Mouse (Mus musculus): ENCODE data around the gene Glo1.
"Not testable (repeated sequence)": the region's sequence is repeated elsewhere in the genome, so short reads cannot be mapped to it uniquely, and the experiment has no call there.

Glo1 gene

DNA sequence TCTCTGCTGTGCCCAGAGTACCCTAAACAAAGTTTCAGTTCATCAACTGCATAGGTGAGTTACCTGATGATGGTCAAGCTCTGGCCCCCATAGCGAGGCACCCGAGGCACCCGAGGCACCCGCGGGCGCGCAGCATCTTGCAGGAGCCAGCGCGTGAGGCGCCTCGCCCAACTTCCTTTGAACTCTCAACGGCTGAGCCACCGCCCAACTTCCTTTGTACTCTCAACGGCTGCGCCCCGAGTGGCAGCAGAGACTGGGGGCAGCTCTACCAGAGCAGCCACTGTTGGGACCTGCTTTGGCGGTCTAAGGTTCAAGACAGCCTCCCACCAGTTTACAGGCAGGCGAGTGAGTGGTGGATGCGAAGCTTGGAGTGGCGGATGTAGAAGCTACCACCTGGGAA is at the start of gene Glo1:
Gene Glo1, minus strand, starts transcription at position 153 of the 400 bp plus-strand sequence.
- not testable (repeated sequence) for DNase-seq

DNA sequence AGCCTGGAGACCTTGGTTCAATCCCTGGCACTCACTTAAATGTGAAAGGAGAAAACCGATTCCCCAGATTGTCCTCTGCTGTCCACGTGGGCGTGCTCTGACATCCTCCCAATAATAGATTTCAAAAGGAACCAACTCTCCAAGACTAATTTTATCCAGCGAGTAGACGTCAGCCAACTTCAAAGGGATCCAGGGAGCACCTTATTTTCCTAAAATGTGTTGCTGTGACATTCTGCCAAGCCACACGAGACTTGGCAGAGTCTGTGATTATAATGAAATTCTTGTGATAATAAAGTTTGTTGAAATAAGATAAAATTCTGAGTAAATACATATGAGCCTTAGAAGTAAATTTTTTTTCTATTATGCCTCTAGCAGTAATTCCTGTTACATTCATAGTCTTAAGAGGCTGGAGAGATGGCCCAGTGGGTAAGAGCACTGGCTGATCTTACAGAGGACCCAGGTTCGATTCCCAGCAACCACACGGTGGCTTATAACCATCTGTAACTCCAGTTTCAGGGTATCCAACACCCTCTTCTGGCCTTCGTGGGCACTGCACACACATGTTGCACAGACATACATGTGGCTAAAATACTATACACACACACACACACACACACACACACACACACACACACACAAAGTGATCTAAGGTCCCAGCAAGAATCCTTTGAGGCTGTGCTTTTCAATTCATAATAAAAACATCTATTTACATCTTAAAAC is 48.5 kb upstream of the Glo1 start:
- no peak for DNase-seq

DNA sequence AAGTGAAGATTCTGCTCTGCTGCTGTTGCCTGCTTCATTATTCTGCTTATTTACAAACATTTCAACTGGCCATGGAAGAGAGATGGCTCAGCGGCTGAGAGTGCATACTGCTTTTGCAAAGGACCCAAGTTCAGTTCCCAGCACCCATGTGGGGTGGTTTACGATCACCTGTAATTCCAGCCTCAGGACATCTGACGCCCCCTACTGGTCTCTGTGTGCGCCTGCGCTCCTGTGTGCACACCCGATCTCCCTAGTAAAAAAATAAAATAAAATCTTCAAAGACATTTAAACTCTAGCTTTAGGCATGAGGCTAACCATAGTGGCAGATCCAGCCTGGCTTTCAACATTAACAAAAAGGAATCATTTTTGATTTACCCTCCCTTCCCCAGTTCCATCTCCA is 46.4 kb upstream of the Glo1 start:
- no peak for DNase-seq

DNA sequence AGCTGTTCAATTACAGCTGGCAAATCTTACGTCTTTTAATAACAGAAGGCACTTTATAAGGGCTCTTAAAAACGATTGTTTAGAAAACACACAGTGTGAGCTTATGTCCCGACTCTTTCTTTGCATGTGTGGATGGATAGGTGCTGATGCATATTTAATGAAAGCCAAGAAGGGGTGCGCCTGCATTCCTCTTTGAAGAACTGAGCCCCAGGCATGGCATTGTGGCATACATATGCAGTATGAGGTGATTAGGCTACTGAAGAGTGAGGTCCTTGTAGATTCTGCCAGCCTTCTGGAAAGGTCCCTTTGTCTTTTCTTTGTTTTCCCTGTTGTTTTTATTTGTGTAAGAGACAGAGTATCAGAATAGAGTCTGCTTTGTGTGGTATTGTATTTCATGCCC is 45.9 kb upstream of the Glo1 start:
- no peak for DNase-seq

DNA sequence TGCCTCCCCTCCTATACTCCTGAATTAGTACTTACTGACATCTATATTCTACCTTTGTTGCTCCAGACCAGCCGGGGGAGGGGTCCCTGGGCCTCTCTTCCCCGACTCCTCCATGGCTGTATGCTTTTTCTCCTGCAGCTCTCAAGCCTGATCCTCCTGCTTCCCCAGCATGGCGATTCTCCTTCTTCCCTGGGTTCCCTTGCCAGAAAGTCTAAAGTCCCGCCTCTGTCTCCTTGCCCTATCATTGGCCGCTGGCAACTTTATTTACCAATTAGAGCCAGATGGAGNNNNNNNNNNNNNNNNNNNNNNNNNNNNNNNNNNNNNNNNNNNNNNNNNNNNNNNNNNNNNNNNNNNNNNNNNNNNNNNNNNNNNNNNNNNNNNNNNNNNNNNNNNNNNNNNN is 38.2 kb upstream of the Glo1 start:
- no peak for DNase-seq

DNA sequence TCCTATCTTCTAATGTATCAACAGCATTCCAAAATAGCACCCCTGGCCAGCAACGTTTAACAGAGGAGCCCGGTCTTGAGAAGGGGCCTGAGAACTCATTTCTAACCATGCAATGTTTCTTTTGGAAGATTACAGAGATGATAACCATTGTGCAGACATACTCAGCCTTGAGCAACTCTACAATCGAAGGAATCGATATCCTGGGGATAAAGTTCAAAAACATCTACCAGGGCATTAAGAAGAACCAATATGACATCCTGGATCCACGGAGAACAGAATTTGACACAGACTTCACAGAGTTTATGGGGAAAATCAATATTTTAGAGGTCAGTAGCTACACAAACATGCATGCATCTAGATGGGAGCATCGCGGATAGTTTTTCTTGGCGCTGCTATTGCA is 36.5 kb upstream of the Glo1 start:
- no peak for DNase-seq

DNA sequence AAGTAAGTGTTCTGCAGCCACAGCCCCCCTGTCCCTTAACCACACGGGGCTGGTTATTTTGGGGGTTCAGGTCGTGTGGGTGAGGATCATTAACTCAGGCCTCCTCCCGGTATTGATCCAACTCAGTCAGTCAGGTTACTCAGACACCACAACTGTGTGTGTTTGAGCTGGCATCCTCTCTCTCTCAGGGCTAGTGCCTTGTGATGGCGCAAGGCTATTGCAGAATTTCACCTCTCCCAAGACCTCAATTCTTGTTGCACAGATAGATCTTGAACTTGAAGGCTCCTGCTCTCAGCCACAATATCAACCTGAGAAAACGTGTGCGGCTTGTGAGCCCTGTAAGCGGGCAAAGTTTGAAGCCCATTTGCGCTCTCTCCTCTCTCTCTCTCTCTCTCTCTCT is 35.5 kb upstream of the Glo1 start:
- DNase-seq = no peak

DNA sequence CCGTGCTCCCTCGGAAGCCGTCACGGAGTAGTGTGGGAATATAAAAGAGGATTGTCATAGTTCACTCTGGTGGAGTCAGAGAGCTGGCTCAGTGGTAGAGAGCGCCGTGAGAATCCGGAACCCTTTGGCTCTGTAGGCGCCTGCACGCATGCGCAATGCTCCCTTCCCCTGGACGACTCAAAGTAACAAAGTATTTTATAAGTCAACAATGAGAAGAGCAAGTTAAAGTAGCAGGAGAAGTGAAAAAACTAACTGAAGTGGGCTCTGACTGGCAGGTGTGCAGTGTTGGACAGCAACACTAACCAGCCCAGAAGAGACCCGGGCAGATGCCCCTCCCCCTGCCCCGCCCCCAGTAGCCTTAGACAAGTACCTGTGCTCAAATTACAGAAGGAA is 31.5 kb upstream of the Glo1 start:
- peak; percentile 64 for DNase-seq

DNA sequence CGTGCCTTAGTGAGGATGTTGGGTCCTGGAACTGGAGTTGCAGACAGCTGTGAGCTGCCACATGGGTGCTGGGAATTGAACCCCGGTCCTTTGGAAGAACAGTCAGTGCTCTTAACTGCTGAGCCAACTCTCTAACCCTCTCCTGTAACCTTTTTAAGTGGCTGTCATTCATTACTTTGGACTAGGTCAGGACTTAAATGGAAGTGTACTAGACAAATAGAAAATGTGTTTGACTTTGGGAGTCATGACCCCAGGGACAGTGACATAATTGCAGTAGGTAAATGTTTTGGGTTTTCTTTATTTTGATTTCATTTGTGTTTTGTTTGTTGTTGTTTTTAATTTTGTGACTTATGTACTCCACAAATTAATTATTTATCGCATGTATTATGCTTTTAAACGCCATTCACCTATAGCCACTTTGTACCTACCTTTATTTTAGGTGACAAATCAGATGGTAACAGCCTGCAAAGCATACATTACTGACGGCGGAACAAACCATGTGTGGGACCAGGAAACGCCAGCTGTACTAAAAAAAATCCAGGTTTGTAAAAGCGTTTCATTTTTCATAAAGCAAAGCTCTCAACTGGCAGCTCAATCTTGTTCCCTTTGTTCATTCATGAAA is 31.0 kb upstream of the Glo1 start:
- no peak for DNase-seq

DNA sequence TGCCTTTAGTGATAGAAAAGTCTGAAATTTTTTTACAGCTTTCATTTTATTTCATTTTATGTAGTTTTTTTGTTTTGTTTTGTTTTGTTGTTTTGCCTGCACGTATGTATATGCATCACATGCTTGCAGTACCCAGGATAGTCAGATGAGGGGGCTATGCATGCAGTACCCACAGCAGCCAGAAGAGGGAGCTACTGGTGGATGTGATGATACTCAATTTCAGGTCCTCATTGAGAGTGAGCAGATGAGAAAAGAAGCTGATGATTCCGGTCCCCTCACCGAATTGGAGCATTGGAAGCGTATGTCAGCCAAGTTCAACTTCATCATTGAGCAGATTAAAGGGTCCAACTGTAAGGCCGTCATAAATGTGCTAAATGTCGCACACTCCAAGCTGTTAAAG is 26.3 kb upstream of the Glo1 start:
- DNase-seq = no peak

DNA sequence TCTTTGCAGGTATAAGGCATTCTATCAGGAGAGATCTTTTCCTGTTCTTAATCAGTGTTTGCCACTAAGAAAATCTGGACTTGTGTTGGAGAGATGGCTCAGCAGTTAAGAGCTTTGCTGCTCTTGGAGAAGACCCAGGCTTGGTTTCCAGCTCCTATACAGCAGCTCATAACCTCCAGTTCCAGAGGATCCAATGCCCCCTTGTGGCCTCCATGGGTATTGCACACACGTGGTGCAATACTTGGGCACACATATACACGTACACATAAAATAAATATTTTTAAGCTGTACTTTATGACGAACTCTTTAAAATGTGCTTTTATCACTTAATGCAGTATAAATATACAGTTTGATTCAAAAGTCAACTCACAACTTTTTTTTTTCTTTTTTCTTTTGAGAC is 22.1 kb upstream of the Glo1 start:
- no peak for DNase-seq

DNA sequence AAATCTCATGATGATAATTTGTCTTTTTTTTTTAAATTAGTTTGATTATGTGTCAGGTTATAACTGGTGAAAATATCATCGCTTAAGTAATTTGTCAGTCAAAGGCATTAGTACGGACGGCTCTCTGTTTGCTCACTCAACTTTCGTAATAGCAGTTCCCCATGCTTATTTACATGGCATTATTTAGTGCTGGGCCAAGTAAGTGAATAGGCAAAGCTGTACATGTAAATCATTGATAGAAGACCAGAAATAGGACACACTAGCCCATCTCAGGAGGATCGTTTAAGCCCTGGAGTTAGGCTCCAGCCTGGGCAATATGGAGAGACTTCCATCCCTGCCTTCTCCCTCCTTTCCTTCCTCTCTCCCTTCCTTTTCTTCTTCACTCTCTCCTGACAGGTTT is 14.2 kb upstream of the Glo1 start:
- DNase-seq = no peak

DNA sequence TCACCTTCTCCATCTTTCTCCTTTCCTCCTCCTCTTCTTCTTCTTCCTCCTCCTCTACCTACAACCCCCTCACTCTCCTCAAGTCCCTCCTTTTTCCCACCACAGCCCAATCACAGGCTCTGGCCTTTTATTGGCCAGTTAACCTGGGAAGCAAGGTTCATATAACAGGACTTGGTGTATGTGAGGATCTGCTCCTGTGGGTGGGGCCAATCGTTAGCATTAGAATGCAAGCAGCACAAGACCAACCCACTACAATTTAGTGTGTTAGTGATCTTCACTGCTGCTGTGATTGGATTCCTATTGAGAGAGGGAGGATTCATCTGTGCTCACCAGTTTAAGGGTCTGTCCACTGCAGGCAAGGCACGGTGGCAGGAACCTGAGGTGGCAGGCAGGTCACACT is 12.3 kb upstream of the Glo1 start:
- no peak for DNase-seq

DNA sequence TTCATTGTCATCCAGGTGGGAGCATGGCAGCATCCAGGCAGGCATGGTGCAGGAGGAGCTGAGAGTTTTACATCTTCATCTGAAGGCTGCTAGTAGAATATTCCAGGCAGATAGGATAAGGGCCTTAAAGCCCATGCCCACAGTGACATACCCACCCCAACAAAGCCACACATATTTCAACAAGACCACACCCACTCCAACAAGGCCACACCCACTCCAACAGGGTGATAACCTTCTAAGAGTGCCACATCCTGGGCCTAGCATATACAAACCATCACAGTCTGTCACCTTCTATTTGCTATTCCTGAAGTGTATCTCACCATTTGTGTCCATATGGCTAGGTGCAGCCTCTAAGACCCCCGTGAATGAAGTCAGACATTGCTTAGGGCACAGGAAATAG is 11.0 kb upstream of the Glo1 start:
- DNase-seq = no peak

DNA sequence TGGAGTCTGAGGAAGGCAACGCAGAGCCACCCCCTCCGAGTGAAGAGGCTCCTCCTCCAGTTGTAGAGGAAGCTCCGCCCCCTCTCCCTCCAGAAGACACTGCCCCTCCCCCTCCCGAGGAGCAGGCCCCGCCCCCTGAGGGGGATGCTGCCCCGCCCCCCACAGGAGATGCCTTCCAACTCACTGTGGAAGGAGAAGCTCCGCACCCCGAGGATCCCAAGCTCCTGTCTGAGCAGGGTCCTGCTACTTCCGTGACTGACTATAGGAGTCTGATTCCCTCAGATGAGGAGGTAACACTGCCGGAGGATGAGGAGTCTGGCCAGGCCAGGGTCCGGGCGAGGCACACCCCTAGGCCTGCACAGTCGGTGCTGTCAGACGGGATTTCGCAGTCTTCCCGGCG is 8.7 kb upstream of the Glo1 start:
- DNase-seq = peak; percentile 52

DNA sequence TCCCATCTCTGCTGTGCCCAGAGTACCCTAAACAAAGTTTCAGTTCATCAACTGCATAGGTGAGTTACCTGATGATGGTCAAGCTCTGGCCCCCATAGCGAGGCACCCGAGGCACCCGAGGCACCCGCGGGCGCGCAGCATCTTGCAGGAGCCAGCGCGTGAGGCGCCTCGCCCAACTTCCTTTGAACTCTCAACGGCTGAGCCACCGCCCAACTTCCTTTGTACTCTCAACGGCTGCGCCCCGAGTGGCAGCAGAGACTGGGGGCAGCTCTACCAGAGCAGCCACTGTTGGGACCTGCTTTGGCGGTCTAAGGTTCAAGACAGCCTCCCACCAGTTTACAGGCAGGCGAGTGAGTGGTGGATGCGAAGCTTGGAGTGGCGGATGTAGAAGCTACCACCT is 2.5 kb downstream of the Glo1 start, which contains the start of gene Dnah8:
Gene Dnah8, plus strand, starts transcription at position 223 of the 400 bp plus-strand sequence.
- not testable (repeated sequence) for DNase-seq

DNA sequence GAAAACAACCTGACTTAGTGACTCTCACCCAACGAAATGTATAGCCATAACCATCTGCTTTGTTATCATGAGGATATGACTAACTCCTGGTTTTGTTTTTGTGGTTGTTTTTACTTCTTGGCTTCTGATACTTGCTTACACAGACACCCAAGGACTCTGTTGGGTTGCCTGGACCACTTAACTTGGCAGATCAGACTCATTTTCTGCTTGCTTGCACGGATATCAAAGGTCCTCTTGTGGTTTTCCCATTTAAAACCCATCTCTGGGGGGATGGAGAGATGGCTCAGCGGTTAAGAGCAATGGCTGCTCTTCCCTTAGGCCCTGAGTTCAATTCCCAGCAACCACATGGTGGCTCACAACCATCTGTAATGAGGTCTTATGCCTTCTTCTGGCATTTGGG is 3.5 kb downstream of the Glo1 start:
- no peak for DNase-seq

DNA sequence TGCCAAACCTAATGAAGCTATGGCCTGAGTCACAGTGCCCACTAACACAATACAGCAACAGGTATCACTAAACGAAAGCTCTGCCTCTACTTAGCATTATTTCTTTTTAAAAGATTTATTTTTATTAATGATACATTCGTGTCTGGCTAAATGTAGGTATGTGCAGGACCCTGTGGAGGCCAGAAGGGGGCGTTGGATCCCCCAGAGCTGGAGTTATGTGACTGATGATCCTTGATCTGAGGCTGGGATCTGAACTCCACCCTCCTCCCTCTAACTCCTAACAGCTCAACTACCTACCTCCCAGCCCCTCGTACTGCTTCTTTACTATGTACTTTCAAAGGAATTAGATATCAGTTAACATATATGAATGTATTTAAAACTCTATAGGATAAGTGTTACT is 5.2 kb downstream of the Glo1 start:
- DNase-seq = no peak

DNA sequence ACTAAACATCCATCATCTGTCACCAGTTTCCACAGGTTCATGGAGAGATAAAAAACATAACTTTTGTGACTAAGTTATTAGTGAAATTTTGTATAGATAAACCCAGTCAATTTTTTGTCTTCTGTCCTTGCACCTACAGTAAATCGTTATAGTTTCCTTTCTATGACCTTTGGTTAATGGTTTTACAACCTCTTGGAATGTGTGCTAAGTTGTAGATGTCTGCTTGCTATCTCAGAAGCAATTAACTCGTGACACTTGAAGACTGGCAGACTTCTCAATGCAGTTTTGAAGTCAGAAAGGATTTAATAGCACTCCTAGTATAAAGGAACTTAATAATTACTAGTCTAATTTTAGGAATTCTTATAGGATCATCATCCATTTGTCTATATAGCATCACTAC is 6.1 kb downstream of the Glo1 start:
- DNase-seq = no peak

DNA sequence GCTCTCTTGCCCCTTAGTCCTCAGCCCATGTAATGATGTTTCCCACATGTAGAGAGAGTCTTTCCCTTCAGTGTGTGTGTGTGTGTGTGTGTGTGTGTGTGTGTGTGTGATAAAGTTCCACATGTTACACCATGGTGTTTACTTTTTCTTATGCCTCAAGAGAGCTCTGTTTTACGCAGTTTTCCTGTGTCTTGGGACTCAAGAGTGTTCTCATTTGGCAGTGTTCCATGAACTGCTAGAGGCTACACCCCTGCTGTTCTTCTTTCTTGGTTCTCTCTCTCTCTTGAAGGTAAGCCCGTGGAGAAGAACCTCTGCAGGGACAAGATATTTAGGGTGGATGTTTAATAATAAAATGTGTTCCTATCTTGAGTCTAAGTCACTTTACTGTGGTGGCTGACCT is 7.5 kb downstream of the Glo1 start:
- no peak for DNase-seq

DNA sequence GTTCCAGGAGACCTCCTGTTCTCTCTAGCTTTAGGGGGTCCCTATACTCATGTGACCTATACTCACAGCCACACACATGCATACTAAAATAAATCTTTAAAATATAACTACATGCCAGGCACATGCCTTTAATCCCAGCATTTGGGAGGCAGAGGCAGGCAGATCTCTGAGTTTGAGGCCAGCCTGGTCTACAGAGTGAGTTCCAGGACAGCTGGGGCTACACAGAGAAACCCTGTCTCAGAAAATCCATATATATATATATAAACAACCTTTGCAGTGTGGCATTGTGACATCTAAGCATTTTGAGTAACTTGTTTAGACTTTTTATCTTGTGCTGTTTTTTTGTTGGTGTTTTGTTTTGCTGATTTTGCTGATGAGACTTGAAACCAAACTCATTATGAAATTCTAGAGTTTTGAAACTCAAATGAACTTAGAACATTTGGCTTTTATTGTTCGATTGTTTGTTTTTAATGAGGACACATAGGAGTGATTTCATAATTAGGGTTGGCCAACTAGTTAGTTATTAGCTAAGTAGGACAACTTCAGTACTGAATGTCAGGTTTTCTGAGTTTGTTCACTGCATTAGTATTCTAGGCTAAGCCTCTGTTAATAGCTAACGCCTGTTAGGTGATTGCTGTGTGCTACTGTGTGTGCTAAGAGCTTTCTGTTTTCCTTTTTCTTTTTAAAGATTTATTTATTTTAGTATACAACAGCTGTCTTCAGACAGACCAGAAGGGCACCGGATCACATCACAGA is 8.4 kb downstream of the Glo1 start:
- DNase-seq = no peak

DNA sequence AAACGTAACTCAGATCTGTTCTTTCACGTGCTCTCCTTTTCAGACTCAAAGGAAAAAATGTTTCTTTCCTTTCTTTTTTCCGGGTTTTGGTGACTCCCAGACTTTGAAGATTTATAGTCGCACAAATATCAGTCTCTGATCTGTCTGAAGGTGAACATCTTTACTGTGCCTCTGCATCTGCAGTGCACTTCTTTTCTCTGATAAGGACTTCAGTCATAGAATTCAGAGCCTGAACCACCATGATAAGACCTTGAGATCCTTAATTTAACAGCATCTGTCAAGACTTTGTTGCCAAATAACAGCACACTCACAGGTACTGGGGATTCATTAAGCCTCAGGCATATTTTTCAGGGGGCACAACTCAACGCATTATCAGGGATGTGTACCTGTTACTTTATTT is 10.5 kb downstream of the Glo1 start:
- DNase-seq = no peak

DNA sequence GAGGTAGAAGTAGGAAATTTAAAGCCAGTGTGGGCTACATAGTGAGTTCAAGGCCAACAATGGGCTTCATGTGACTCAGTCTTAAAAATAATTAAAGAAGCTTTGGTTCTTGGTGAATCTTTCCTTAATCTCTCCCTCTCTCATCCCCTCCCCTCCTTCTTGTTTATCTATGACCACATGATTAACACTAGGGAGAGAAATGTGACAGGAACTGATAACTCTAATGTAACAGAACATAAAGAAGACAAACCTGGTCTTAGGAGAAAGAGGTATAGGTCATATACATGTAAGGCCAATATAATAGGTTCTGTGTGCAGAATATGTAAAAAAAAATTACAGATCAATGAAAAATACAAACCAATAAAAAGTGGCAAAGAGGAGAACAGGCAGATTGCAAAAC is 13.3 kb downstream of the Glo1 start:
- no peak for DNase-seq
